ENCODE assay signal across 15 mouse cellular contexts in the genomic region with DNA sequence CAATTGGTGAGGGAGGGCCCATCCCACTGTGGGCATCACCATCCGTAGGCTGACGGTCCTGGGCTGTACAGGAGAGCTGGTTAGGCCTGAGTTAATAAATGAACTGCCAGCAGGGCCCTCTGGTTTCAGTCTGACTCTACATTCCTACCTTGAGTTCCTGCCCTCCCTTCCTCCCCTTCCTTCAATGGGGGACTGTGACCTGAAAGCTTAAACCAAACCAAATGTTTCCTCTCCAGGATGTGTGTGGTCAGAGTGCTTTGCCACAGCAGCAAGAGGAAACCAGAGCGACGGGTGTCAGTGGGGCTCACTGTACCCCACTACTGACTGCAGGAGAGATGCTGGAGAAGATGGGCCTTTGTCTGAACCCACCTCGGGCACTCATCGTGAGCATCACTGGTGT.
A peak's percentile ranks its signal among the peaks of the same experiment; 100 is the strongest.
DNase-seq lines count a peak whose midpoint lies in the region; ATAC-seq lines count a peak whose summit lies in the region.
"Had no signal": no experiment of that assay in that cellular context is flagged by ENCODE, and none has a peak within 500 bp of the region (broad histone marks: within the 10 kb centered on the region; RNA-seq: fewer than 3 reads in every experiment).

No protein-coding gene starts in this region.

- H3K27me3 ChIP-seq in hindbrain, embryonic 11.5 days (ENCODE audit: control insufficient read depth, insufficient read depth, low read length): no peaks in the 10 kb centered on the region
- H3K27me3 ChIP-seq: embryonic facial prominence, embryonic 13.5 days; forebrain, embryonic 12.5 days; liver, embryonic 12.5 days; neural tube, embryonic 12.5 days had no signal

- no peak overlapping the region for H3K4me2 ChIP-seq in hindbrain, embryonic 11.5 days (replicated peaks; ENCODE audit: low read depth, low read length)
- H3K4me2 ChIP-seq: embryonic facial prominence, embryonic 13.5 days; forebrain, embryonic 12.5 days; liver, embryonic 12.5 days; midbrain, embryonic 11.5 days; neural tube, embryonic 12.5 days had no signal

- H3K4me1 ChIP-seq in hindbrain, embryonic 11.5 days (replicated peaks; ENCODE audit: control insufficient read depth, insufficient read depth, low read length): no peaks in the 10 kb centered on the region
- H3K4me1 ChIP-seq: forebrain, embryonic 12.5 days; liver, embryonic 12.5 days; neural tube, embryonic 12.5 days had no signal

- WGBS in hindbrain, embryonic 11.5 days: 83% methylated on average over 6 of the region's 6 CpGs

- no peak overlapping the region for H3K9ac ChIP-seq in hindbrain, embryonic 11.5 days (ENCODE audit: low read depth, low read length)
- H3K9ac ChIP-seq: embryonic facial prominence, embryonic 13.5 days; forebrain, embryonic 12.5 days; liver, embryonic 12.5 days; neural tube, embryonic 12.5 days had no signal

- H3K27ac ChIP-seq in hindbrain, embryonic 11.5 days (ENCODE audit: low read depth, low read length): no peak overlapping the region
- H3K27ac ChIP-seq: embryonic facial prominence, embryonic 13.5 days; forebrain, embryonic 12.5 days; heart, adult 2 months; liver, embryonic 12.5 days; neural tube, embryonic 12.5 days had no signal

- ATAC-seq in megakaryocyte, adult 5-6 weeks (ENCODE audit: poor library complexity, severe bottlenecking): peak; percentile 55
- ATAC-seq in hindbrain, embryonic 11.5 days (ENCODE audit: low FRiP score): no peak
- ATAC-seq: liver, embryonic 12.5 days had no signal

- H3K4me3 ChIP-seq in hindbrain, embryonic 11.5 days (ENCODE audit: low read depth, low read length): no peak overlapping the region
- H3K4me3 ChIP-seq: embryonic facial prominence, embryonic 13.5 days; forebrain, embryonic 12.5 days; heart, adult 2 months; liver, embryonic 12.5 days; neural tube, embryonic 12.5 days had no signal

- DNase-seq in 416B (ENCODE audit: low read depth): peak; percentile 78
- DNase-seq in CD4-positive helper T cell, adult 2 months (ENCODE audit: low read depth, low spot score): peak; percentile 79
- peak; percentile 23 for DNase-seq in forelimb bud, embryonic 11.5 days (ENCODE audit: low read depth, low spot score)
- DNase-seq in right cerebral cortex, postnatal 36 days (ENCODE audit: low spot score in 2 of 2): no peak
- no peak for DNase-seq in hindbrain, embryonic 11.5 days (ENCODE audit: low spot score)
- DNase-seq in urinary bladder, postnatal 14 days (ENCODE audit: low spot score): no peak
- DNase-seq: adrenal gland, postnatal 14 days; cerebellum, postnatal 14 days; heart, adult 2 months had no signal

- H3K36me3 ChIP-seq in hindbrain, embryonic 11.5 days (ENCODE audit: control insufficient read depth, insufficient read depth, low read length): no peaks in the 10 kb centered on the region
- H3K36me3 ChIP-seq: embryonic facial prominence, embryonic 13.5 days; forebrain, embryonic 12.5 days; liver, embryonic 12.5 days; neural tube, embryonic 12.5 days had no signal

- no peaks in the 10 kb centered on the region for H3K9me3 ChIP-seq in hindbrain, embryonic 11.5 days (ENCODE audit: control insufficient read depth, low read length)
- H3K9me3 ChIP-seq: embryonic facial prominence, embryonic 13.5 days; forebrain, embryonic 12.5 days; liver, embryonic 12.5 days; neural tube, embryonic 12.5 days had no signal

Comparison
In these comparisons a context has a peak if more than half of its experiments do, and no peak if none do; other contexts are left out.
1. DNase-seq: peak in 416B (single experiment), CD4-positive helper T cell, adult 2 months (single experiment) and forelimb bud, embryonic 11.5 days (single experiment); none in right cerebral cortex, postnatal 36 days (0 of 2), hindbrain, embryonic 11.5 days (single experiment) and urinary bladder, postnatal 14 days (single experiment).